Mouse (Mus musculus) embryonic fibroblast, embryonic 13.5 days (primary cell): Measurements from ENCODE around the gene Whrn. TPM values are rescaled to one million over a fixed set of nuclear protein-coding genes. Genes with fewer than 3 reads are reported as not detected.
A peak's percentile ranks its signal among the peaks of the same experiment; 100 is the strongest.

Experiments used
- H3K27ac ChIP-seq: 2 replicates; pipeline ENCODE4 v1.5.1; 2012; ENCODE audit warnings: low read length, control low read depth, inconsistent platforms; ENCODE audit not compliant: insufficient read depth
- H3K4me1 ChIP-seq: 2 replicates; pipeline ENCODE4 v1.6.1; 2011; ENCODE audit warnings: low read length; ENCODE audit not compliant: control insufficient read depth, insufficient read depth
- H3K4me3 ChIP-seq: 2 replicates; pipeline ENCODE4 v1.5.1; 2011; ENCODE audit warnings: mild to moderate bottlenecking, control low read depth, low read length; ENCODE audit not compliant: insufficient read depth
- CTCF ChIP-seq: IDR thresholded peaks from 2 replicates; pipeline ENCODE4 v1.5.1; 2011; ENCODE audit warnings: mild to moderate bottlenecking, control low read depth, low read length, moderate library complexity, borderline replicate concordance; ENCODE audit not compliant: insufficient read depth
- POLR2A ChIP-seq: IDR thresholded peaks from 2 replicates; pipeline ENCODE4 v1.6.1; 2011; ENCODE audit warnings: low read depth, mild to moderate bottlenecking, control low read depth, low read length, moderate library complexity
- polyA plus RNA-seq: library from polyadenylated mRNA; stranded (reverse); fragments of >200 nt; gene quantifications from 2 replicates; pipeline ENCODE4 v1.2.4, GENCODE M21; 2011; ENCODE audit warnings: low read depth; ENCODE audit not compliant: missing spikeins, insufficient read length

Whrn gene
- polyA plus RNA-seq, 1 experiment, result 7.5 TPM

DNA sequence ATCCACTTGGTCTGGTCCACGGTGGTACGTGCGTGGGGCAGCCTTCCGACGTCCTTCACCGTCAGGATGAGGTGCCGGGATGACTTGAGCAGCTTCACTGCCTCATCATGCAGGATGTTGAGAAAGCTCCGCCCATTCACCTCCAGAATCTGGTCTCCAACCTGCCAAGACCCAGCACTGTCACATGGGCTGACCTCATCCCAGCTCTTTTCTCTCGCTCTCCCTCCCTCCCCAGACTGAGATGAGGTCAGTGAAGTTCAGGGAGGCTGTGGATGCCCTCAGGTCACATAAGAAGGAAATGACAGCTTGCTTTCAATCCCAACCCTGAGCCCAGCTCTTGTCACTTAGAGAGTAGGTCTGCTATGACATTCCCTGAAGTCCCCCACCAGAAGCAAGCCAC is 60.4 kb downstream of the Whrn start:
- no peaks in the 10 kb centered on the region for H3K4me1 ChIP-seq

DNA sequence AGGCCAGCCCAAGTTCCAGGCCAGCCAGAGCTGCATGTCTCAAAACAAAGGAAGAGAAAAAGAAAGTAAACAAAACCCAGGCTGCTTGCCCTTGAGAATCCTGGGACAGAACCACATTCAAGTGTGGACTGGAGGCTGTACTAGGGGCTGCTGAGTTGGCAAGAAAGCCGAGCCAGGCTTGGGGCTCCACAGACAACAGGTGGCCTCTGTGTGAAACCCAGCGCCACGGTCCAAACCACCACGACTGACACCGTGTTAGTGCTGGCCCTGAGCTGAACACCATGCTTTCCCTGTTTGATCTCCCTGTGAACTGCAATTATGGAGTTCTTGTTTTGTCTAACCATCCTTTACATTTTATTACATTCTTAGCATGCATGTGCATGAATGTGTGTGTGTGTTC is 64.7 kb downstream of the Whrn start:
- Histone ChIP-seq H3K4me3 (no peak overlapping the region), H3K4me1 (no peaks in the 10 kb centered on the region), H3K27ac (no peak overlapping the region)
- TF ChIP-seq POLR2A (no peak), CTCF (no peak)

More for the DNA sequence above, 60.4 kb downstream of the Whrn start:
- H3K4me3 ChIP-seq, result no peak overlapping the region
- H3K27ac ChIP-seq, result no peak overlapping the region
- no peak for TF ChIP-seq CTCF
- TF ChIP-seq POLR2A, result no peak

DNA sequence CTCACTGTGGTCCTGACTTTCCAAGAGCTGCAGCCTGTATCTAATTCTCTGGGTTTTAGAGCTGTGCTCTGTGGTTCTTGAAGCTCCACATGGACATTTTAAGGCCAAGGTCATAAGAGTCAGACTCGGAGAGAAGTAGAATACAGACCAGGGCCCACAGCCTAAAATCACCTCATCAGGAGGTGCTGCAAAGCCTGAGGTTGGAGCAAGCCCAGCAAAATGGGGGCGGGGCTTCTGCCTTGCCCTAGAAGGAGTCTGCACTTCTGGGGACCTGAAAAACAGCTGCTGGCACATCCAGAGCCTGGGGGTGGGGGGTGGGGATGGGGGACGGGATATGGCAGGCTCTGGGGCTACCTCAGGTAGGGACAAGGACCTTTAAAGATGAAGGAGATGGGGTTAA is 65.4 kb downstream of the Whrn start:
- Histone ChIP-seq H3K4me1 (no peaks in the 10 kb centered on the region), H3K27ac (no peak overlapping the region), H3K4me3 (no peak overlapping the region)
- no peak for TF ChIP-seq CTCF

DNA sequence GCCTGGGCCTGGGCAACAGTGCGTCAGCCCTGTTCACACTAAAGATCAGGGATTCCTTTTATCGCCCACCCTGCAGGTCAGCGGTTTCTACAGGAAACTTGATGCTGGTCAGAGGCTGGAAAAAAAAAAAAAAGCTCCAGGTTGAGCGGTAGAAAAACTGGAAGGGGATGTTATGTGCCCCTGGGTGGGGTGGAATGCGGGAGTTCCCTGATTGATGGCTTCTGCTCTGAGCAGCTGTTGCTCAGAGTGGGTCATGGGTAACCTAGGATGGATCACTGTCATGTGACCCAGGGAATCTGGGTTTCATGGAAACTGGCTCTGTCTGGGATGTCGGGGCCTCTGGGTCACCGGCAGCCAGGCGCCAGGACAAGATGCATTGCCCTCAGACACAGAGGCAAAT is 69.5 kb downstream of the Whrn start:
- TF ChIP-seq CTCF, result no peak
- no peak for TF ChIP-seq POLR2A
- Histone ChIP-seq H3K4me3 (no peak overlapping the region), H3K4me1 (no peaks in the 10 kb centered on the region), H3K27ac (no peak overlapping the region)

DNA sequence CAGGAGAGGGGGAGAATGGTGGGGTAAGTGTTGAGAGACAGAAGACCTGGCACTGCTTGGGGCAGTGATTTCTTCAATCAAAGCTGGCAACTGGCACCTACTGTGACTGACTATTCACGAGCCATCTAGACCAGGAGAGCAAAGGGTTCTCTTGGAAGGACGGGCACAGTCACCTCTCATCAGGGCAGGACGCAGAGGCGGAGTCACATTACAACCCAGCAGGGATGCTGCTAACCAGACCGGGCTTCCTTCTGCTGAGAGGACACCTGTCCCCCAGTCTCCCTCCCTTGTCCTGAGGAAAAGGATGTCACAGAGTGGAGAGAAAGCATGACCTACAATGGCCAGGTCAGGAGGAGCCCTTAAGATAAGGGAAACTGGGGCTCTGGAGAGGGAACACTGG is 72.0 kb downstream of the Whrn start:
- Histone ChIP-seq H3K4me1 (no peaks in the 10 kb centered on the region), H3K27ac (no peak overlapping the region), H3K4me3 (no peak overlapping the region)
- TF ChIP-seq POLR2A (no peak), CTCF (no peak)

DNA sequence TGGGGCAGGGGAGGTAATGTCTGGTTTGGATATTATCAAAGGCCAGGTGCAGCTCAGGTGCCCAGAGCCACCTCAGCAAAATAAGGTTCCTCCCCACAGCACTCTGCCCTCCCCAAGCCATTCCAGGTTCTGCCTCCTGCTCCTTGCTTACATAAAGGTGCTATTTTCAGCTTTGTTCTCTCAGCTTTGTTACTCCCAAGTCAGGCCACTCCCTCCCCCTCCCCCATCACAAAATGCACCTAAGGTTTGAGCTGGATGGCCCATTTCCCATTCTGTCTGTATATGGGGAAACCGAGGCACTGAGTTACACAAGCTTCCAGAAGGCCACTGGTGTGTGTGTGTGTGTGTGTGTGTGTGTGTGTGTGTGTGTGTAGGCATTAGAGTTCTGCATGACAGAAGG is 72.6 kb downstream of the Whrn start:
- H3K27ac ChIP-seq, result no peak overlapping the region
- TF ChIP-seq CTCF, result no peak
- no peak for TF ChIP-seq POLR2A
- H3K4me3 ChIP-seq, result no peak overlapping the region
- no peaks in the 10 kb centered on the region for H3K4me1 ChIP-seq

DNA sequence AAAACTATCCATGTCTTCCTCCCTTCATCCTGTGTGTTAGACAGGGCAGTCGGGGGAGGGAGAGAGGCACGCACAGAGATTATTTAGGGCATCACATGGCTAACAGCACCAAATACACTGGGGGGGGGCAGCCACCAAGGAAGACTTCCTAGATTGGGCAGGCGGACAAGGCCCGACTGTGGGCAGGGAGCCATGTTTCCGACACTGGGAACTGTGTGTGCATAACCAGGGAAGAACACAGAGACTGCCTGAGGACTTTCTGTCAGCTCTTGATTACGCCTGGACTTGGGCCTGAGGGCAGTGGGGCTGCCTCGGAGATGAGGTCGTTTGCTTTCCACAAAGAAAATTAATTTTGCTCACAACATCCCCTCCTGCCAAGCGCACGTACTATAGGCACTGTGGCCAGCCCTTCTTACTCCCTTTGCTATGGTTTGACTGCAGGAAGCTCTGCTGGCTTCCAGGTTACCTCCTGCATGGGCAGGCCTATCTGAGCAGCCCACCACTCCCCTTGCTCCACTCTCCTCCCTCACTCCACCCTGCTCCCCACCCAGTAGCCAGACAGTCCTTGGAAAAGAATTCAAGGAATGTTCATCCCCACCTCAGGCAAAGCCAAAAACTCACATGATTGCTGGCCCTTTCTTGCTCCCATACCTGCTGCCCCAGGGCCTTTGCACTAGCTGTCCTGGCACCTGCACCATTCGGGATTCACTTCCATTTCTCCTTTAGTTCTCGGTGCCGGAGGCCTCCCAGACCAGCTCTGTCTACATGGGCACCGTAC is 75.5 kb downstream of the Whrn start:
- H3K4me3 ChIP-seq, result no peak overlapping the region

DNA sequence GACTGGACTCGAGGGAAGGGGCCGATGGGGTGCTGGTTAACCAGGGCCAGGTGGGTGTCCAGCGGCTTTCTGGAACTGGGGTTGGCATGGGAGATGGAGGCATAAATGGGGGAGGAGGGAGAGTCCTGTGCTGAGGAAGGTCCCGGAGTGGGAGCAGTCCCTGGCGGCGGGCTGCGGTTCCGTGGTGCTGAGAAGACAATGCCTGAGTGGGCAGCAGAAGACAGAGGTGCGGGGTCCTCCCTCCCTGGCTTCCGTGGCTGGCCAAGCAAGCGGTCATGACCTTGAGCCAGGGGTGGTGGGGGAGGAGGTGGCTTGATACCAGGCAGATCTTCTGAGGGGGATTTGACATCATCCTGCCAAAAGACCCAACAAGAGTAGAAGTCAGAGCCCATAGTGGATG is 77.5 kb downstream of the Whrn start:
- no peak for TF ChIP-seq CTCF
- TF ChIP-seq POLR2A, result no peak
- H3K4me3 ChIP-seq, result no peak overlapping the region
- no peaks in the 10 kb centered on the region for H3K4me1 ChIP-seq
- no peak overlapping the region for H3K27ac ChIP-seq

More for the DNA sequence above, 75.5 kb downstream of the Whrn start:
- Histone ChIP-seq H3K4me1 (no peaks in the 10 kb centered on the region), H3K27ac (no peak overlapping the region)
- TF ChIP-seq POLR2A (no peak), CTCF (no peak)

DNA sequence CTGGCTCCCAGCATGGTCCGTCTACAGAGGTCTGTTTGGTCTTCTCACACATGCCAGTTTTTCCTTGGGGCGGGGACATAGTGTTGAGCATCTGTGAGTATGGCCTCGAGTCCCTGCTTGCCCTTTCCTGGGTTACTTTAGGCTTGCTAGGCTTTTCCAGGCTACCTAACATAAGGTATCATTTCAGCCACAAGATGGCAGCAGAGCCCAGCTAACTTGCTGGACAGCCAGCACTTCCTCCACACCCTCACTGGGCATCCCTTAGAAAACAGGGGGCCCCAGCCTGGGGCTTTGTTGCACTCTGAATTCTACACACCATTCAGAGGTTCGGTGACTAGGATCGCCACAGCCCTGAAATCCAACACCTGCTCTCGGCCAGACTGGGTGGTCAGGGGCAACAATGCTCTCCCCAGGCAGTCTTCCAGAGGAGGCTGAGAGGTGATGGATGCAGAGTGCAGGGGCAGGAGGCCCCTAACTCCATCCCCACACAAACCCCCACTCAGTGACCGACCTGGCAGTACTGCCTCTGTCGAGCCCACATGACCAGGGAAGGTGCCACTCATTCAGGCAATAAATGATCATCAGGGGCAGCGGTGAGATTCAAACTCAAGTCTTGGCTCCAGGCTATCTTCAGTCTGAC is 78.4 kb downstream of the Whrn start:
- H3K27ac ChIP-seq, result no peak overlapping the region
- no peak overlapping the region for H3K4me3 ChIP-seq
- no peaks in the 10 kb centered on the region for H3K4me1 ChIP-seq
- TF ChIP-seq CTCF (peak; percentile 64; the same call in 1 of the 2 replicates), POLR2A (no peak)

DNA sequence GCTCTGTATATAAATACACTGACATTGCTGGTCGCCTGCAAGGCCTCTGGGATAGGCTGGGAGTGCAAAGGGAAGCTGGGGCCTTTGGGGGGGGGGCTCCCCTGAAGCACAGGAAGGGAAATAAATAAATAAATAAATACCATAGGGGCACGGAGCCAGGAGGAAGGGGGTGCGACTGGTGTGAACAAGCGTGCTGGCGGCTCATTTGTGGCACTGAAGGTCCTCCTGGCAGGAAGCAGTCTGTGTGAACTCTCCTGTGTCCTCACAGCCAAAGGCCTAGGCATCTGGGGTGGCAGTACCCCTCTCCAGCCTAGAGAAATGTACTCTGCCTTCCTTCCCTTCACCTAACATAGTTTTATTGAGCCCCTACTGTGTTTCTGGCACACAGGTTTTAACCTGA is 80.8 kb downstream of the Whrn start:
- Histone ChIP-seq H3K4me3 (no peak overlapping the region), H3K4me1 (no peaks in the 10 kb centered on the region), H3K27ac (no peak overlapping the region)
- no peak for TF ChIP-seq POLR2A
- TF ChIP-seq CTCF, result no peak

DNA sequence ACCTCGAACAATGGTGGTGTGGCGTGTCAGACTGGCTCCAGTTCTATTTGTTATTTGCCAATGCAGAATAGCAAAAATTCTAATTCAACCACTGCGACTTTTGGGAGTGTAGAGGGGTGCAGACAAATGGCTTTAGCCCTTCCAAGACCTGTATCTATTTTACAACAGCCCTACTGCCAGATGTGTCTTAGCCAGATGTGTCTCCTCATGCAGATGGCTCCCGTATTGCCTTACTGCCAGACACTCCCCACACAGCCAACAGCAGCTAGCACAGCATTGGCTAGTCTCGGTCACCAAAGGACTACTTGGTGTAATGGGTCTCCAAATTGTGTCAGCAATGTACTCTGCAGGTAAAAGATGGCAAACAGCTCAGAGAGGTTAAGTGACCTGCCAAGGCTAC is 84.6 kb downstream of the Whrn start:
- TF ChIP-seq CTCF (no peak), POLR2A (no peak)
- no peak overlapping the region for H3K27ac ChIP-seq
- H3K4me1 ChIP-seq, result no peaks in the 10 kb centered on the region
- no peak overlapping the region for H3K4me3 ChIP-seq
